22 mouse cellular contexts compared by ENCODE assay signal in the genomic region with DNA sequence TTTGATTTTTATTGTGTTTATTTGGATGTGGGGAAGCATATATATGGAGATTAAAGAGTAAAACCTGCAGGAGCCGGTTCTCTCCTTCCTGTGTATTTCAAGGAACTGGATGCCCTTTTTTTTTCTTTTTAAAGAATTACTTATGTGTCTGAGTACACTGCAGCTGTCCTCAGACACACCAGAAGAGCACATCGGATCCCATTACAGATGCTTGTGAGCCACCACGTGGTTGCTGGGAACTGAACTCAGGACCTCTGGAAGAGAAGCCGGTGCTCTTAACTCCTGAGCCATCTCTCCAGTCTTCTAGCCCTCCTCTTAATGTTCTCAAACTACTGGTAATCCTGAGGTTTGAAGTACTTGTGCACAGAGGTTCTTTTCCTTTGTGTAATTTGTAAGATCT. TPM values are rescaled to one million over a fixed set of nuclear protein-coding genes. Genes with fewer than 3 reads are reported as not detected.
"Had no signal": no experiment of that assay in that cellular context is flagged by ENCODE, and none has a peak within 500 bp of the region (broad histone marks: within the 10 kb centered on the region; RNA-seq: fewer than 3 reads in every experiment).

No protein-coding gene starts in this region.

- DNase-seq: lung, adult 18-20 months; lung, embryonic 14.5 days; lung, postnatal 10 days; lung, postnatal 4 days; midbrain, embryonic 14.5 days; right cerebral cortex, postnatal 14 days; thymus, adult 18-20 months; thymus, postnatal 14 days; thymus, postnatal 36 days had no signal

- H3K27ac ChIP-seq: midbrain, embryonic 10.5 days; midbrain, embryonic 12.5 days; neural tube, embryonic 12.5 days had no signal

- H3K9me3 ChIP-seq: midbrain, embryonic 10.5 days; midbrain, embryonic 12.5 days; neural tube, embryonic 12.5 days had no signal

- ATAC-seq: midbrain, embryonic 16.5 days had no signal

- H3K4me3 ChIP-seq: midbrain, embryonic 10.5 days; midbrain, embryonic 12.5 days; neural tube, embryonic 12.5 days had no signal

- H3K4me2 ChIP-seq: lung, embryonic 14.5 days; midbrain, embryonic 12.5 days; neural tube, embryonic 12.5 days had no signal

- H3K27me3 ChIP-seq: midbrain, embryonic 12.5 days; neural tube, embryonic 12.5 days had no signal

- H3K9ac ChIP-seq: lung, embryonic 14.5 days; midbrain, embryonic 12.5 days; neural tube, embryonic 12.5 days had no signal

RNA-seq across cellular contexts. Expression of gene 4930415O20Rik, which starts 32.9 kb away (rescaled TPM):
- total RNA-seq: megakaryocyte, adult 5-6 weeks; megakaryocyte-erythroid progenitor cell, adult 5-6 weeks; neutrophil, adult 5-6 weeks had no signal
- polyA plus RNA-seq: lung, embryonic 14.5 days; lung, embryonic 16.5 days; midbrain, embryonic 10.5 days; midbrain, embryonic 12.5 days; midbrain, embryonic 14.5 days; midbrain, embryonic 16.5 days; neural tube, embryonic 12.5 days; spleen, adult 2 months; stomach, embryonic 14.5 days; thymus, postnatal 0 days had no signal

RNA-seq across cellular contexts. Expression of gene Olfr279, which starts 45.7 kb away (rescaled TPM):
- total RNA-seq: megakaryocyte, adult 5-6 weeks; megakaryocyte-erythroid progenitor cell, adult 5-6 weeks; neutrophil, adult 5-6 weeks had no signal
- polyA plus RNA-seq: lung, embryonic 14.5 days; lung, embryonic 16.5 days; midbrain, embryonic 10.5 days; midbrain, embryonic 12.5 days; midbrain, embryonic 14.5 days; midbrain, embryonic 16.5 days; neural tube, embryonic 12.5 days; neural tube, embryonic 14.5 days; spleen, adult 2 months; stomach, embryonic 14.5 days; stomach, embryonic 16.5 days; thymus, postnatal 0 days had no signal

RNA-seq across cellular contexts. Expression of gene Lalba, which starts 55.4 kb away (rescaled TPM):
- total RNA-seq: megakaryocyte, adult 5-6 weeks; megakaryocyte-erythroid progenitor cell, adult 5-6 weeks; neutrophil, adult 5-6 weeks had no signal
- polyA plus RNA-seq: midbrain, embryonic 12.5 days; midbrain, embryonic 14.5 days; midbrain, embryonic 16.5 days; neural tube, embryonic 12.5 days; neural tube, embryonic 14.5 days; spleen, adult 2 months; stomach, embryonic 14.5 days had no signal
